Mouse (Mus musculus) C2C12 (cell line): ENCODE data around the gene Nprl3.
"Not testable (repeated sequence)": the region's sequence is repeated elsewhere in the genome, so short reads cannot be mapped to it uniquely, and the experiment has no call there.

Experiments
- CTCF ChIP-seq: IDR thresholded peaks from one replicate; pipeline ENCODE4 v1.5.1; 2011; ENCODE audit not compliant: control insufficient read depth, insufficient read depth, insufficient read length
- MAX ChIP-seq: IDR thresholded peaks from one replicate; pipeline ENCODE4 v1.6.1; 2011; ENCODE audit warnings: mild to moderate bottlenecking, control low read depth

GRCm38 (mm10) chr11:32285887-32286286 lies 18.4 kb upstream of the Nprl3 start:
- TF ChIP-seq MAX, CTCF: not testable (repeated sequence)
